Mouse (Mus musculus) hindbrain, postnatal 0 days (tissue): Measurements from ENCODE around the gene Rapgef4. TPM values are rescaled to one million over a fixed set of nuclear protein-coding genes. Genes with fewer than 3 reads are reported as not detected.

Source experiments
- ATAC-seq: fragments of 200-750 bp; cut with Nextera tagmentation; 2 replicates; pipeline ENCODE4 v1.8.0; 2017; ENCODE audit warnings: mild to moderate bottlenecking, moderate TSS enrichment, moderate library complexity
- DNase-seq: peaks from one replicate; pipeline ENCODE4 v3.0.0-alpha.2; 2015; ENCODE audit warnings: low spot score
- H3K27ac ChIP-seq: fragments of 300-500 bp; sonication (generic); 2 replicates; pipeline ENCODE4 v1.5.1; 2014; ENCODE audit warnings: mild to moderate bottlenecking
- H3K27me3 ChIP-seq: fragments of 300-500 bp; sonication (generic); 2 replicates; pipeline ENCODE4 v1.6.1; 2014; ENCODE audit warnings: low read length, mixed read lengths; ENCODE audit not compliant: insufficient read depth
- H3K36me3 ChIP-seq: fragments of 300-500 bp; sonication (generic); 2 replicates; pipeline ENCODE4 v1.6.1; 2014; ENCODE audit warnings: low read length, mixed read lengths; ENCODE audit not compliant: insufficient read depth
- H3K4me1 ChIP-seq: fragments of 300-500 bp; sonication (generic); 2 replicates; pipeline ENCODE4 v1.6.1; 2014; ENCODE audit warnings: antibody characterized with exemption, low read length, mixed read lengths; ENCODE audit not compliant: insufficient read depth
- H3K4me2 ChIP-seq: fragments of 300-500 bp; sonication (generic); 2 replicates; pipeline ENCODE4 v1.6.1; 2014; ENCODE audit warnings: low read depth, mild to moderate bottlenecking, low read length, moderate library complexity, mixed read lengths
- H3K4me3 ChIP-seq: fragments of 300-500 bp; sonication (generic); 2 replicates; pipeline ENCODE4 v1.5.1; 2014; ENCODE audit warnings: low read length
- H3K9ac ChIP-seq: fragments of 300-500 bp; sonication (generic); replicated peaks from 2 replicates; pipeline ENCODE4 v1.6.1; 2014; ENCODE audit warnings: mild to moderate bottlenecking, low read length, moderate library complexity, mixed read lengths
- H3K9me3 ChIP-seq: fragments of 300-500 bp; sonication (generic); 2 replicates; pipeline ENCODE4 v1.6.1; 2016; ENCODE audit warnings: low read length, mixed read lengths
- CTCF ChIP-seq: IDR thresholded peaks from 2 replicates; pipeline ENCODE4 v1.5.1; 2016; ENCODE audit warnings: antibody characterized with exemption, control low read depth, low read depth
- WGBS: fragments of 180-500 bp; shearing (Covaris S2); extraction: QIAGEN DNeasy Blood & Tissue Kit; methylation state at CpG from one replicate; pipeline ENCODE4 v1.1.7; 2014; 5-methylcytosine and 5-hydroxymethylcytosine counted together
- polyA plus RNA-seq: library from polyadenylated mRNA; unstranded; fragments of >200 nt; fragmentation: Nextera tagmentation; extraction: Ambion mirVana; gene quantifications from 2 replicates; pipeline ENCODE4 v1.2.1, GENCODE M21; 2015
- total RNA-seq: library from RNA; depleted of rRNA; stranded (reverse); fragments of >200 nt; gene quantifications from 2 replicates; pipeline ENCODE4 v1.2.3, GENCODE M21; 2014

Rapgef4 gene
- total and polyA plus RNA-seq, 2 experiments from 2014 or later: 47.3 to 104 TPM

- no peak for TF ChIP-seq CTCF
- Histone ChIP-seq H3K9me3 (no peaks in the 10 kb centered on the region), H3K4me2 (no peak overlapping the region), H3K9ac (0 out of 2 replicates have a peak overlapping the region, but pooled peaks have one; percentile 13), H3K4me1 (0 out of 2 replicates have a peak, but pooled peaks cover 6% of the 10 kb centered on the region), H3K27ac (no peak overlapping the region; the same call in 1 of the 2 replicates), H3K4me3 (no peak overlapping the region), H3K27me3 (no peaks in the 10 kb centered on the region), H3K36me3 (no peaks in the 10 kb centered on the region)
- DNase-seq: no peak
- ATAC-seq: no peak
- WGBS: 41% methylated on average over 12 of the region's 12 CpGs
These were observed 126.6 kb downstream of the Rapgef4 start for GRCm38 (mm10) chr2:72107525-72108180.

- no peak overlapping the region for H3K27ac ChIP-seq
- DNase-seq: no peak
- TF ChIP-seq CTCF: no peak
These were observed 127.6 kb downstream of the Rapgef4 start for GRCm38 (mm10) chr2:72108448-72109312.

GRCm38 (mm10) chr2:72110404-72110803 is 129.4 kb downstream of the Rapgef4 start:
- Histone ChIP-seq H3K4me2 (no peak overlapping the region), H3K9me3 (no peaks in the 10 kb centered on the region), H3K27ac (no peak overlapping the region), H3K4me3 (no peak overlapping the region), H3K4me1 (0 out of 2 replicates have a peak, but pooled peaks cover 6% of the 10 kb centered on the region), H3K27me3 (no peaks in the 10 kb centered on the region), H3K9ac (no peak overlapping the region), H3K36me3 (no peaks in the 10 kb centered on the region)
- DNase-seq (no peak), ATAC-seq (no peak)
- WGBS: 79% methylated on average over 5 of the region's 5 CpGs
- no peak for TF ChIP-seq CTCF

More at GRCm38 (mm10) chr2:72108448-72109312, 127.6 kb downstream of the Rapgef4 start:
- ATAC-seq: no peak
- no peak overlapping the region for H3K9ac ChIP-seq
- no peaks in the 10 kb centered on the region for H3K9me3 ChIP-seq
- WGBS: 47% methylated on average over 4 of the region's 4 CpGs
- H3K4me1 ChIP-seq: 0 out of 2 replicates have a peak, but pooled peaks cover 6% of the 10 kb centered on the region
- no peak overlapping the region for H3K4me2 ChIP-seq
- H3K36me3 ChIP-seq: no peaks in the 10 kb centered on the region
- H3K27me3 ChIP-seq: no peaks in the 10 kb centered on the region
- H3K4me3 ChIP-seq: no peak overlapping the region

GRCm38 (mm10) chr2:72113716-72114115 is 132.7 kb downstream of the Rapgef4 start:
- TF ChIP-seq CTCF: no peak
- no peak overlapping the region for H3K9ac ChIP-seq
- no peaks in the 10 kb centered on the region for H3K4me1 ChIP-seq
- no peak overlapping the region for H3K27ac ChIP-seq
- no peak overlapping the region for H3K4me2 ChIP-seq
- H3K27me3 ChIP-seq: no peaks in the 10 kb centered on the region
- H3K4me3 ChIP-seq: no peak overlapping the region
- 84% methylated on average over 5 of the region's 5 CpGs for WGBS
- no peaks in the 10 kb centered on the region for H3K9me3 ChIP-seq
- DNase-seq (no peak), ATAC-seq (no peak)
- H3K36me3 ChIP-seq: no peaks in the 10 kb centered on the region

GRCm38 (mm10) chr2:72114148-72114559 is 133.1 kb downstream of the Rapgef4 start:
- WGBS: 70% methylated on average over 4 of the region's 4 CpGs
- DNase-seq: no peak

GRCm38 (mm10) chr2:72116103-72116502 is 135.1 kb downstream of the Rapgef4 start:
- TF ChIP-seq CTCF: no peak
- DNase-seq (no peak), ATAC-seq (no peak)
- H3K27ac ChIP-seq: no peak overlapping the region
- H3K4me1 ChIP-seq: no peaks in the 10 kb centered on the region
- H3K27me3 ChIP-seq: no peaks in the 10 kb centered on the region
- H3K9me3 ChIP-seq: no peaks in the 10 kb centered on the region
- 71% methylated on average over 7 of the region's 7 CpGs for WGBS
- no peak overlapping the region for H3K4me2 ChIP-seq
- H3K9ac ChIP-seq: no peak overlapping the region
- no peaks in the 10 kb centered on the region for H3K36me3 ChIP-seq
- no peak overlapping the region for H3K4me3 ChIP-seq

More at GRCm38 (mm10) chr2:72114148-72114559, 133.1 kb downstream of the Rapgef4 start:
- H3K27ac ChIP-seq: no peak overlapping the region
- H3K4me1 ChIP-seq: no peaks in the 10 kb centered on the region
- no peak for TF ChIP-seq CTCF
- H3K4me2 ChIP-seq: no peak overlapping the region
- no peaks in the 10 kb centered on the region for H3K27me3 ChIP-seq
- no peak overlapping the region for H3K4me3 ChIP-seq
- no peak for ATAC-seq
- no peak overlapping the region for H3K9ac ChIP-seq
- no peaks in the 10 kb centered on the region for H3K36me3 ChIP-seq
- no peaks in the 10 kb centered on the region for H3K9me3 ChIP-seq

- no peaks in the 10 kb centered on the region for H3K36me3 ChIP-seq
- no peaks in the 10 kb centered on the region for H3K27me3 ChIP-seq
- TF ChIP-seq CTCF: no peak
- no peak overlapping the region for H3K9ac ChIP-seq
- no peak for ATAC-seq
- H3K27ac ChIP-seq: no peak overlapping the region
- H3K4me2 ChIP-seq: no peak overlapping the region
- 55% methylated on average over 5 of the region's 5 CpGs for WGBS
- no peaks in the 10 kb centered on the region for H3K4me1 ChIP-seq
- no peak overlapping the region for H3K4me3 ChIP-seq
- no peak for DNase-seq
- no peaks in the 10 kb centered on the region for H3K9me3 ChIP-seq
These were observed 135.7 kb downstream of the Rapgef4 start for GRCm38 (mm10) chr2:72116698-72117097.
